Mouse (Mus musculus): ENCODE measurements around the gene Auh. TPM values are rescaled to one million over a fixed set of nuclear protein-coding genes. Genes with fewer than 3 reads are reported as not detected.

Gene Auh
- polyA plus RNA-seq, 1 experiment from 2014 or later: 44.3 TPM

- Histone ChIP-seq H3K4me1 (replicated peaks; ENCODE audit: control insufficient read depth, insufficient read depth, low read length) (peaks cover 3% of the 10 kb centered on the region), H3K4me3 (ENCODE audit: low read depth, low read length) (no peak overlapping the region), H3K27ac (ENCODE audit: low read depth, low read length) (no peak overlapping the region), H3K36me3 (ENCODE audit: control insufficient read depth, insufficient read depth, low read length) (peaks cover 7% of the 10 kb centered on the region; the same call in 1 of the 2 replicates), H3K9me3 (ENCODE audit: control insufficient read depth, low read length) (no peaks in the 10 kb centered on the region), H3K27me3 (ENCODE audit: control insufficient read depth, insufficient read depth, low read length) (no peaks in the 10 kb centered on the region), H3K9ac (ENCODE audit: low read depth, low read length) (no peak overlapping the region), H3K4me2 (replicated peaks; ENCODE audit: low read depth, low read length) (no peak overlapping the region)
- no peak for ATAC-seq (ENCODE audit: low FRiP score)
- WGBS: 88% methylated on average over 3 of the region's 3 CpGs
- DNase-seq (ENCODE audit: low spot score): no peak
Observed at GRCm38 (mm10) chr13:52972626-52973025, 43.1 kb upstream of the Auh start.

GRCm38 (mm10) chr13:52970876-52971275 is 41.4 kb upstream of the Auh start:
- H3K4me1 ChIP-seq (replicated peaks; ENCODE audit: control insufficient read depth, insufficient read depth, low read length): no peaks in the 10 kb centered on the region; the same call in 1 of the 2 replicates
- no peak overlapping the region for H3K4me2 ChIP-seq (replicated peaks; ENCODE audit: low read depth, low read length)
- no peaks in the 10 kb centered on the region for H3K9me3 ChIP-seq (ENCODE audit: control insufficient read depth, low read length)
- ATAC-seq (ENCODE audit: low FRiP score) (no peak), DNase-seq (ENCODE audit: low spot score) (no peak)
- 91% methylated on average over 6 of the region's 6 CpGs for WGBS
- peaks cover 12% of the 10 kb centered on the region; the same call in 1 of the 2 replicates for H3K36me3 ChIP-seq (ENCODE audit: control insufficient read depth, insufficient read depth, low read length)
- H3K4me3 ChIP-seq (ENCODE audit: low read depth, low read length): no peak overlapping the region
- no peak overlapping the region for H3K27ac ChIP-seq (ENCODE audit: low read depth, low read length)
- no peak overlapping the region for H3K9ac ChIP-seq (ENCODE audit: low read depth, low read length)
- no peaks in the 10 kb centered on the region for H3K27me3 ChIP-seq (ENCODE audit: control insufficient read depth, insufficient read depth, low read length)

GRCm38 (mm10) chr13:52962922-52963321 is 33.4 kb upstream of the Auh start:
- WGBS: 91% methylated on average over 4 of the region's 4 CpGs
- ATAC-seq (ENCODE audit: low FRiP score): no peak

GRCm38 (mm10) chr13:52962361-52962760 is 32.9 kb upstream of the Auh start:
- Histone ChIP-seq H3K4me3 (ENCODE audit: low read depth, low read length) (no peak overlapping the region), H3K27ac (ENCODE audit: low read depth, low read length) (no peak overlapping the region), H3K4me1 (replicated peaks; ENCODE audit: control insufficient read depth, insufficient read depth, low read length) (no peaks in the 10 kb centered on the region), H3K36me3 (ENCODE audit: control insufficient read depth, insufficient read depth, low read length) (peaks cover 4% of the 10 kb centered on the region; the same call in 1 of the 2 replicates), H3K27me3 (ENCODE audit: control insufficient read depth, insufficient read depth, low read length) (no peaks in the 10 kb centered on the region), H3K9ac (ENCODE audit: low read depth, low read length) (no peak overlapping the region), H3K9me3 (ENCODE audit: control insufficient read depth, low read length) (no peaks in the 10 kb centered on the region), H3K4me2 (replicated peaks; ENCODE audit: low read depth, low read length) (no peak overlapping the region)
- ATAC-seq (ENCODE audit: low FRiP score) (no peak), DNase-seq (ENCODE audit: low spot score) (no peak)
- WGBS: 86% methylated on average over 6 of the region's 6 CpGs

More at GRCm38 (mm10) chr13:52962922-52963321, 33.4 kb upstream of the Auh start:
- Histone ChIP-seq H3K27me3 (ENCODE audit: control insufficient read depth, insufficient read depth, low read length) (no peaks in the 10 kb centered on the region), H3K4me2 (replicated peaks; ENCODE audit: low read depth, low read length) (no peak overlapping the region), H3K9ac (ENCODE audit: low read depth, low read length) (no peak overlapping the region), H3K9me3 (ENCODE audit: control insufficient read depth, low read length) (no peaks in the 10 kb centered on the region), H3K27ac (ENCODE audit: low read depth, low read length) (no peak overlapping the region), H3K4me3 (ENCODE audit: low read depth, low read length) (no peak overlapping the region), H3K4me1 (replicated peaks; ENCODE audit: control insufficient read depth, insufficient read depth, low read length) (no peaks in the 10 kb centered on the region), H3K36me3 (ENCODE audit: control insufficient read depth, insufficient read depth, low read length) (peaks cover 8% of the 10 kb centered on the region; the same call in 1 of the 2 replicates)
- DNase-seq (ENCODE audit: low spot score): no peak

- Histone ChIP-seq H3K27ac (ENCODE audit: low read depth, low read length) (no peak overlapping the region), H3K4me2 (replicated peaks; ENCODE audit: low read depth, low read length) (no peak overlapping the region), H3K9ac (ENCODE audit: low read depth, low read length) (no peak overlapping the region), H3K4me1 (replicated peaks; ENCODE audit: control insufficient read depth, insufficient read depth, low read length) (no peaks in the 10 kb centered on the region), H3K9me3 (ENCODE audit: control insufficient read depth, low read length) (no peaks in the 10 kb centered on the region), H3K36me3 (ENCODE audit: control insufficient read depth, insufficient read depth, low read length) (no peaks in the 10 kb centered on the region), H3K27me3 (ENCODE audit: control insufficient read depth, insufficient read depth, low read length) (no peaks in the 10 kb centered on the region), H3K4me3 (ENCODE audit: low read depth, low read length) (no peak overlapping the region)
- ATAC-seq (ENCODE audit: low FRiP score): no peak
- DNase-seq (ENCODE audit: low spot score): no peak
- 73% methylated on average over 6 of the region's 6 CpGs for WGBS
Observed at GRCm38 (mm10) chr13:52953779-52954553, 24.5 kb upstream of the Auh start.

- Histone ChIP-seq H3K9ac (ENCODE audit: low read depth, low read length) (no peak overlapping the region), H3K4me1 (replicated peaks; ENCODE audit: control insufficient read depth, insufficient read depth, low read length) (no peaks in the 10 kb centered on the region), H3K27me3 (ENCODE audit: control insufficient read depth, insufficient read depth, low read length) (no peaks in the 10 kb centered on the region), H3K9me3 (ENCODE audit: control insufficient read depth, low read length) (no peaks in the 10 kb centered on the region), H3K4me2 (replicated peaks; ENCODE audit: low read depth, low read length) (no peak overlapping the region), H3K27ac (ENCODE audit: low read depth, low read length) (no peak overlapping the region), H3K36me3 (ENCODE audit: control insufficient read depth, insufficient read depth, low read length) (no peaks in the 10 kb centered on the region), H3K4me3 (ENCODE audit: low read depth, low read length) (no peak overlapping the region)
- no peak for ATAC-seq (ENCODE audit: low FRiP score)
- WGBS: 89% methylated on average over 3 of the region's 3 CpGs
- DNase-seq (ENCODE audit: low spot score): no peak
Observed at GRCm38 (mm10) chr13:52949211-52949610, 19.7 kb upstream of the Auh start.

GRCm38 (mm10) chr13:52947545-52947944 is 18.1 kb upstream of the Auh start:
- Histone ChIP-seq H3K4me2 (replicated peaks; ENCODE audit: low read depth, low read length) (no peak overlapping the region), H3K4me3 (ENCODE audit: low read depth, low read length) (no peak overlapping the region), H3K27ac (ENCODE audit: low read depth, low read length) (no peak overlapping the region), H3K4me1 (replicated peaks; ENCODE audit: control insufficient read depth, insufficient read depth, low read length) (no peaks in the 10 kb centered on the region; the same call in 1 of the 2 replicates), H3K9ac (ENCODE audit: low read depth, low read length) (no peak overlapping the region), H3K27me3 (ENCODE audit: control insufficient read depth, insufficient read depth, low read length) (no peaks in the 10 kb centered on the region), H3K9me3 (ENCODE audit: control insufficient read depth, low read length) (no peaks in the 10 kb centered on the region), H3K36me3 (ENCODE audit: control insufficient read depth, insufficient read depth, low read length) (no peaks in the 10 kb centered on the region)
- no peak for DNase-seq (ENCODE audit: low spot score)
- 71% methylated on average over 4 of the region's 4 CpGs for WGBS
- ATAC-seq (ENCODE audit: low FRiP score): no peak

GRCm38 (mm10) chr13:52945769-52946168 is 16.3 kb upstream of the Auh start:
- H3K9me3 ChIP-seq (ENCODE audit: control insufficient read depth, low read length): no peaks in the 10 kb centered on the region
- WGBS: 89% methylated on average over 9 of the region's 9 CpGs
- no peak overlapping the region for H3K4me3 ChIP-seq (ENCODE audit: low read depth, low read length)
- H3K27ac ChIP-seq (ENCODE audit: low read depth, low read length): no peak overlapping the region
- H3K27me3 ChIP-seq (ENCODE audit: control insufficient read depth, insufficient read depth, low read length): no peaks in the 10 kb centered on the region
- DNase-seq (ENCODE audit: low spot score): no peak
- H3K4me2 ChIP-seq (replicated peaks; ENCODE audit: low read depth, low read length): no peak overlapping the region
- ATAC-seq (ENCODE audit: low FRiP score): no peak
- no peaks in the 10 kb centered on the region for H3K36me3 ChIP-seq (ENCODE audit: control insufficient read depth, insufficient read depth, low read length)
- H3K9ac ChIP-seq (ENCODE audit: low read depth, low read length): no peak overlapping the region
- H3K4me1 ChIP-seq (replicated peaks; ENCODE audit: control insufficient read depth, insufficient read depth, low read length): no peaks in the 10 kb centered on the region; the same call in 1 of the 2 replicates

GRCm38 (mm10) chr13:52944116-52944515 is 14.6 kb upstream of the Auh start:
- H3K4me2 ChIP-seq (replicated peaks; ENCODE audit: low read depth, low read length): no peak overlapping the region
- no peaks in the 10 kb centered on the region for H3K9me3 ChIP-seq (ENCODE audit: control insufficient read depth, low read length)
- no peak overlapping the region for H3K27ac ChIP-seq (ENCODE audit: low read depth, low read length)
- no peaks in the 10 kb centered on the region; the same call in 1 of the 2 replicates for H3K4me1 ChIP-seq (replicated peaks; ENCODE audit: control insufficient read depth, insufficient read depth, low read length)
- no peak overlapping the region for H3K4me3 ChIP-seq (ENCODE audit: low read depth, low read length)
- no peaks in the 10 kb centered on the region for H3K36me3 ChIP-seq (ENCODE audit: control insufficient read depth, insufficient read depth, low read length)
- DNase-seq (ENCODE audit: low spot score) (no peak), ATAC-seq (ENCODE audit: low FRiP score) (no peak)
- H3K27me3 ChIP-seq (ENCODE audit: control insufficient read depth, insufficient read depth, low read length): no peaks in the 10 kb centered on the region
- 74% methylated on average over 4 of the region's 4 CpGs for WGBS
- no peak overlapping the region for H3K9ac ChIP-seq (ENCODE audit: low read depth, low read length)

Measured in hindbrain, embryonic 11.5 days (tissue).